Mouse (Mus musculus): ENCODE results near the gene Lrrc20. TPM values are rescaled to one million over a fixed set of nuclear protein-coding genes. Genes with fewer than 3 reads are reported as not detected.

Gene Lrrc20
- polyA plus RNA-seq, 1 experiment from 2014 or later, result 22.1 TPM

DNA sequence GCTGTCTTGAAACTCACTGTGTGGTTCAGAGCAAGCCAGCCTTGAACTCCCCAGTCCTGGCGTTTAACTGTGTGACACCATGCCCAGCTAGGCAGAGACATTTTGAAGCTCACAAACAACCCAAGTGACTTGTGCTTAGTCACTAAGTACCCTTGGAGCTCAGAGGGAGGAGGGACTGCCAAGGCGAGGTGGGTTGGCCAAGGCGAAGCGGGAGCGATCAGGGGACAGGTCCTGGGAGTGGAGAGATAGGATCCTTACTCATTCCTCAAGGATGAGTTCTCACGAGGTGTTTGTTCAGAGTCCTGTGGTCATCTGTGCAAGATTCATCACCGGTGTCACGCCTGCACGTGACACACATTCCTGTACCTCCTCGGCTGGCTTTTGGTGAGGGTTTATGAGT lies 3.9 kb downstream of the Lrrc20 start:
- H3K27ac ChIP-seq (replicated peaks), result no peak overlapping the region
- peaks cover 22% of the 10 kb centered on the region for H3K4me1 ChIP-seq
- ATAC-seq (replicated peaks), result no peak
- no peak overlapping the region for H3K4me3 ChIP-seq
- no peak overlapping the region for H3K9ac ChIP-seq (replicated peaks)
- no peaks in the 10 kb centered on the region for H3K9me3 ChIP-seq
- H3K27me3 ChIP-seq, result no peaks in the 10 kb centered on the region
- no peak overlapping the region for H3K4me2 ChIP-seq (replicated peaks)
- 91% methylated on average over 10 of the region's 10 CpGs for WGBS
- no peaks in the 10 kb centered on the region for H3K36me3 ChIP-seq

DNA sequence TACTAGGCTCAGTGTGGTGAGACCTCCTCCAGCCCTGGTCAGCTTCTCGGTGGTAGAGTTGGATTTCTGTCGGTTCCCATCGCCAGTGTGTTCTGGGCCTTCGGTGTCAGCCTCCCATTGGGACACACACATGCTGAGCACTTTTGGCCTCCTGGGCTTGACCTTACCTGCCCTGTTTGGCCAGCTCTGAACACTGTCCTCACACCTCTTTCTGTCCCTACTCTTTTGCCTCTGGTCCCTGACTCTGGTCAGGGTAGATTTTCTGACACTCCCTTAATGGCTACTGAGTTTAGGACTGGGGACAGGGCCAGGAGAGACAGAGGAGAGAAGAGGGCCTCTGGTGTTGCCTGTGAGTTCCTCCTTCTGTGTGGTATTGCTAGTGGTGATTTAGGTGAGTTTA lies 4.3 kb downstream of the Lrrc20 start:
- H3K9me3 ChIP-seq, result no peaks in the 10 kb centered on the region
- H3K4me3 ChIP-seq, result no peak overlapping the region
- no peaks in the 10 kb centered on the region for H3K36me3 ChIP-seq
- H3K4me2 ChIP-seq (replicated peaks), result no peak overlapping the region
- 88% methylated on average over 4 of the region's 4 CpGs for WGBS
- no peaks in the 10 kb centered on the region for H3K27me3 ChIP-seq
- H3K4me1 ChIP-seq, result peaks cover 17% of the 10 kb centered on the region
- H3K9ac ChIP-seq (replicated peaks), result no peak overlapping the region
- H3K27ac ChIP-seq (replicated peaks), result no peak overlapping the region
- ATAC-seq (replicated peaks), result no peak

DNA sequence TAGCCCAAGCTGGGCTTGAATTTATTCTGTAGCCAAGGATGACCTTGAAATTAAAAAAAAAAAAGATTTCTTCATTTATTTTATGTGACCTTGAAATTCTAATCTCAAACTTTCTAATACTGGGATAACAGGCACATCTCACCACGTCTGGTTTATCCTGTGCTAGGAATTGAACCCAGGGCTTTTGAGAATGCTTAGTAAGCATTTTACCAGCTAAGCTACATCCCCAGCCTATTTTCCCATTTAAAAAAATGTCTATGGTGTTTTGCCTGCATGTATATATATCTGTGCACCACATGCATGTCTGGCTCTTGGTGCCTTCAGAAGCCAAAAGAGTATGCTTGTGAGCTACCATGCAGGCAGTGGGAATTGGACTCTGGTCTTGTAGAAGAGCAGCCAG lies 4.9 kb downstream of the Lrrc20 start:
- H3K4me1 ChIP-seq, result peaks cover 16% of the 10 kb centered on the region
- 74% methylated on average over 1 of the region's 1 CpGs for WGBS
- no peaks in the 10 kb centered on the region for H3K9me3 ChIP-seq
- no peak overlapping the region for H3K27ac ChIP-seq (replicated peaks)
- H3K27me3 ChIP-seq, result no peaks in the 10 kb centered on the region
- H3K36me3 ChIP-seq, result no peaks in the 10 kb centered on the region
- no peak overlapping the region for H3K9ac ChIP-seq (replicated peaks)
- ATAC-seq (replicated peaks), result no peak
- H3K4me3 ChIP-seq, result no peak overlapping the region
- no peak overlapping the region for H3K4me2 ChIP-seq (replicated peaks)

DNA sequence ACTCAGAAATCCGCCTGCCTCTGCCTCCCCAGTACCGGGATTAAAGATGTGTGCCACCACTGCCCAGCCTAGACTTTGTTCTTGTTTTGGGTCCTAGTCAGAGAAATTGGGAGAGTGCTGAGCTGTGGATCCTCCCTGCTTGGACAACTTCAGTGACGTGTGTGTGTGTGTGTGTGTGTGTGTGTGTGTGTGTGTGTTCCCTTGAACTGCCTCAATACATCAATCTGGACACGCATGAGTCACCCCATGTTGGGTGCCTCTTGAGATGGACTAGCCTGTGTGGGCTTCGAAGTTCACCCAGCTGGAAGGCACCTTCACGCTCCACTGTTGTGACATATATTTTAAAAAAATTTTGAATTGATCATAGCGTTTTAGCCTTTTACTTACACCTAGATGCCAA lies 7.2 kb downstream of the Lrrc20 start:
- 85% methylated on average over 7 of the region's 7 CpGs for WGBS
- H3K27me3 ChIP-seq, result no peaks in the 10 kb centered on the region

DNA sequence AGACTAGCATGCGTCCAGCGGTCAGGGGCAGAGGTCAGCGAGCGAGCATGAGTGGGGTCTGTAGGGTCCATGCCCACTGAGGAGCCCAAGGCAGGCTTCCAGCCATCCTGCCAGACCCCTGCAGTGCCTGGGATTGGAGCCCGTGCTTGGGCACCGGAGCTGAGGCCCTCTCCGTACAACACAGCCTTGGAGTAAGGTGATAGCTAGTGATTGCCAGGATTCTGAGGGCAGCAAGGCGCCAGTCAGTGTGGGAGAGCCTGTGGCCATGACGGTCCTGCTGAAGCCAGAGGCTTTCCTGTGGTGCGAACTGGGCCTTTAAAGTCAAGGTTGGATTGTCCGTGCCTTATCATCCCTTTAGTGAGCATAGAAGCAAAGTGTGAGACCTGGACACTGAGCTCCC lies 9.2 kb downstream of the Lrrc20 start:
- H3K9ac ChIP-seq (replicated peaks), result no peak overlapping the region
- H3K9me3 ChIP-seq, result no peaks in the 10 kb centered on the region
- H3K27me3 ChIP-seq, result no peaks in the 10 kb centered on the region
- WGBS, result 87% methylated on average over 11 of the region's 11 CpGs
- no peaks in the 10 kb centered on the region for H3K4me1 ChIP-seq
- no peak for ATAC-seq (replicated peaks)
- no peak overlapping the region for H3K27ac ChIP-seq (replicated peaks)
- H3K36me3 ChIP-seq, result no peaks in the 10 kb centered on the region
- H3K4me2 ChIP-seq (replicated peaks), result no peak overlapping the region
- H3K4me3 ChIP-seq, result no peak overlapping the region

More for the DNA sequence above, 7.2 kb downstream of the Lrrc20 start:
- H3K4me1 ChIP-seq, result no peaks in the 10 kb centered on the region
- H3K9me3 ChIP-seq, result no peaks in the 10 kb centered on the region
- ATAC-seq (replicated peaks), result no peak
- no peak overlapping the region for H3K4me2 ChIP-seq (replicated peaks)
- H3K36me3 ChIP-seq, result no peaks in the 10 kb centered on the region
- no peak overlapping the region for H3K9ac ChIP-seq (replicated peaks)
- H3K27ac ChIP-seq (replicated peaks), result no peak overlapping the region
- no peak overlapping the region for H3K4me3 ChIP-seq

DNA sequence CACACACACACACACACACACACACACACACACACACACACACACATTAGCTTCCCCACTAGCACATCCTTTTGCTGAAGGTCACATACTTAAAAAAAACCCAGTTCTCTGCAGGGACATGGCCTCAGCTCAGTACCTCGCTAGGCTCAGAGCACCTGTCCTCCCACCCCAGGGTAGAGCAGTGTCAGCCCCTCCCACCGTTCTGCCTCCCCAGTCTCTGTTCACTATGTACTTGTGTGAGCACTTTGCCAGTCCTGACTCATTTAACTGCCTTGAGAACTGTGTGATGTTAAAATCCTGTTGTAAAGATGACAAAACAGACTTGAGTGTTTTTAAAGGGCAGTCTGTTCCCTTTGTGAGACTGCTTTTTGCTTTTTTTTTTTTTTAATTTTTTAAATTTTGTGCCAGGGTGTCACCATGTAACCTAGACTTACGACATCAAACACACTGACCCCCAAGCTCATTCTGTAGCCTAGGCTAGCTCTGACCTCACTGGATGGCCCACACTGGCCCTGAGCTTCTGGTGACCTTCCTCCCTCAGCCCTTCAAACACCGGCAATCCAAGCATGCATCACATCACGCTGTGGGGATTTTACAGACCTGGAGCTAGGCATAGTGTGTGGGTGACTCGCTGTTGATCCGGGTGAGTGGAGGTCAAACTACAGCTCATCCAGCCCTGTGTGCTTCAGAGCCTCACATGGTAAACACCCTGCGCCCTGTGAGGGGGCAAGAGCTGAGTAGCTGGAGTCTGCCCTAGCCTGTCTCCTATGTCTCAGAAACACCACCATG lies 11.1 kb downstream of the Lrrc20 start:
- 87% methylated on average over 8 of the region's 8 CpGs for WGBS
- Histone ChIP-seq H3K4me2 (replicated peaks) (no peak overlapping the region), H3K4me1 (no peaks in the 10 kb centered on the region), H3K36me3 (no peaks in the 10 kb centered on the region), H3K27me3 (no peaks in the 10 kb centered on the region), H3K4me3 (no peak overlapping the region), H3K9ac (replicated peaks) (no peak overlapping the region), H3K9me3 (no peaks in the 10 kb centered on the region), H3K27ac (replicated peaks) (no peak overlapping the region)
- no peak for ATAC-seq (replicated peaks)

DNA sequence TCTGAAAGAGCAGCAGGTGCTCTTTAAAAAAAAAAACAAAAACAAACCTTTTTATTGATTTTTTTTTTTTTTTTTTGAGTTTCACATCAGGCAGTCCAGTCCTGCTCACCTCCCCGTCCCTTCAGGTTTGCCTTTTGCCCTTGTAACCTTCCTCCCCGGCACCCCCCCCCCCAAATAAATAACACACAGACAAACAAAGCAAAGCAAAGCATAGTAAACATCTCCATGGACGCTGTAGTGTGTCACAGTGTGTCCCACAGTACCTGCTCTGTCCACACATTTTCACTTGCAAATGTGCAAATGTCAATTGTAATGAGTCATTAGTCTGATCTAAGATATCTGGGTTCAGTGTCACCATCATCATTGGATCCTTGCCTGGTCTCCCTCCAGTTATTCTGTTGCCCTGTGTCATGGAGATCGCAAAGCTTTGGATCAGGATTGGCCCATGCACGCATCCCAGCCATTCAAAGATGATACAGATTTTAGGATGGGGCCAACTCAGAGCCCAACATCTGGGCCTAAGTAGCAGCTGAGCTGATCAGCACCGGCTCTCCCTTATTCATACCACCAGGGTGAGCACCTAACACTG lies 13.0 kb downstream of the Lrrc20 start:
- Histone ChIP-seq H3K36me3 (no peaks in the 10 kb centered on the region), H3K4me1 (no peaks in the 10 kb centered on the region), H3K27me3 (no peaks in the 10 kb centered on the region), H3K4me2 (replicated peaks) (no peak overlapping the region), H3K9ac (replicated peaks) (no peak overlapping the region), H3K4me3 (no peak overlapping the region), H3K9me3 (no peaks in the 10 kb centered on the region), H3K27ac (replicated peaks) (no peak overlapping the region)
- ATAC-seq (replicated peaks), result no peak
- 84% methylated on average over 6 of the region's 6 CpGs for WGBS

DNA sequence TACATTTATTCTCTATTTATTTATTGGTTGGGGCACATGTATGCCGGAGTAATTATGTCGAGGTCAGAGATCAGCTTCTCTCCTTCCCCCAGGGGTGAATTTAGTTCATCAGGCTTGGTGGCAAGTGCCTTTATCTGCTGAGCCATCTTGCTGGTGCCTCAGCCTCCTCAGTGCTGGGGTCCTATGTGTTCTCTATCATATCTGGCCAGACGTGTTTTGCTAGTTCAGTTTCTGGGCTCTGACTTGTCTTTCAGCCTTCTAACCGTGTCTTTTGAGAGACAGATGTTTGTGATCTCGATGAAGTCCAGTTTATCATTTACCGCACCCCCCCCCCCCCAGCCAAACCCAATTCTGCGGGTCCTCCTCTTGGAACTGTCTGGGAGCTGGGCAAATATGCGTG lies 16.0 kb downstream of the Lrrc20 start:
- H3K27me3 ChIP-seq, result no peaks in the 10 kb centered on the region
- H3K27ac ChIP-seq (replicated peaks), result no peak overlapping the region
- no peaks in the 10 kb centered on the region for H3K36me3 ChIP-seq
- no peak; the same call in 1 of the 2 replicates for ATAC-seq (replicated peaks)
- no peaks in the 10 kb centered on the region for H3K9me3 ChIP-seq
- no peak overlapping the region for H3K4me3 ChIP-seq
- no peak overlapping the region for H3K9ac ChIP-seq (replicated peaks)
- H3K4me2 ChIP-seq (replicated peaks), result no peak overlapping the region
- WGBS, result 56% methylated on average over 8 of the region's 8 CpGs
- peaks cover 13% of the 10 kb centered on the region for H3K4me1 ChIP-seq

DNA sequence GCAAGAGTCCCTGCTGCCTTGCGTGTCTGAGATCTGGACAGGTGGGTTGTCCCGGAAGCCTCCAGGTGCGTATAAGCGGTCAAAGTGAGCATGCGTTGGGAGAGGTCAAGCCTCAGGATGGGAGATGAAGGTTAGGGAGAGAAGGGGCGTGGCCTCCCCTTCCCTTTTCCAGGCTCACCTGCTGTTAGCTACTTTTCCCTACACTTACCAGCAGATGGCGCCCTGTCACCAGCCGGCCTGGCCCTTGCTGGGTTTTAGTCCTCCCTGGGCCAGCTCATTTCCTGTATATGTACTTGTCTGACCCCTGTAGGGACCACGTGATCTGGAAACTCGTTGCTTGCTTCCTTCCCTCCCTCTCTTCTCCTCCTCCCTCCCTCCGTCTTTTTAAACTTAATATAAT lies 16.4 kb downstream of the Lrrc20 start:
- 7% methylated on average over 11 of the region's 11 CpGs for WGBS
- H3K27ac ChIP-seq (replicated peaks), result no peak overlapping the region
- ATAC-seq (replicated peaks), result peak; percentile 39

DNA sequence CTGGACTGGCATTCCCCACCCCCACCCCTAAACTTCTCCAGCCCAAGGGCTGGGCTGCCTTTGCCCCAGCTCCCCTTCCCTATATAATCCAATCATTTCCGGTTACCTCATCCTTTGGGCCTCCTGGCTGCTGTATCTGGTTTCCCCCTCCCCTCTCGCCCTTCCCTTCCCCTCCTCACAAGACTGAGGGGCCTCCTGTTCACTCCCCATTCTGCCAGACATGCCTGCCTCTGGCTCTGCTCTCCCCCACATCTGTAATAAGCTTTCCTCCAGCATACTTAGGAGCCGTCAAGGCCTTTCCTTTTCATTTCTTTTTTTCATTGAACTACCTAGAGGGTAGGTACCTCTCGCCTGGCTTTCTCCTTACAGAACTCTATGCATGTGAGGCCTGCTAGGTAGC lies 19.9 kb downstream of the Lrrc20 start:
- no peaks in the 10 kb centered on the region for H3K36me3 ChIP-seq
- no peak overlapping the region for H3K27ac ChIP-seq (replicated peaks)
- H3K4me1 ChIP-seq, result peaks cover 13% of the 10 kb centered on the region
- H3K4me2 ChIP-seq (replicated peaks), result no peak overlapping the region
- 38% methylated on average over 4 of the region's 4 CpGs for WGBS
- no peak overlapping the region for H3K9ac ChIP-seq (replicated peaks)
- H3K9me3 ChIP-seq, result no peaks in the 10 kb centered on the region
- ATAC-seq (replicated peaks), result no peak
- no peaks in the 10 kb centered on the region for H3K27me3 ChIP-seq
- H3K4me3 ChIP-seq, result no peak overlapping the region

More for the DNA sequence above, 16.4 kb downstream of the Lrrc20 start:
- no peak overlapping the region for H3K4me2 ChIP-seq (replicated peaks)
- no peaks in the 10 kb centered on the region for H3K9me3 ChIP-seq
- no peaks in the 10 kb centered on the region for H3K27me3 ChIP-seq
- no peaks in the 10 kb centered on the region for H3K36me3 ChIP-seq
- H3K4me3 ChIP-seq, result no peak overlapping the region
- H3K9ac ChIP-seq (replicated peaks), result no peak overlapping the region
- peaks cover 13% of the 10 kb centered on the region for H3K4me1 ChIP-seq

DNA sequence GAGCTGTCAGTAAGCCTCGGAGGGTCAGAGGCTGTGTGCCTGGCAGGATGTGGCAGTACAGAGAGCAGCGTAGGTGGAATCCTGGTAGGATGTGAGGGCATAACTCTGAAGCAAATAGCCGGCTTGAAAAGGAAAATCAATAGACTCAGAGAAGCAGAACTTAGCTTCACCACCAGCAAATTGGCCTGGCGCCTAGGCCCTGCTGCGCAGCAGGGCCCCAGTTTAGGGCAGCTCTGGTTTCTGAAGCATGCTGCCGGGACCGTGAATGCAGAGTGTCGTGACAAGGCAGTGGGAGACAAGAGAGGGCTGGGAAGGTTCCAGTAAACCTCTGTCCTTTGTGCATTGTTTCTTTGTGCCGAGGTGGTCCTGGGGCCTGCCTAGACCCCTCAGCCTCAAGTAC lies 20.6 kb downstream of the Lrrc20 start:
- Histone ChIP-seq H3K4me2 (replicated peaks) (no peak overlapping the region), H3K36me3 (no peaks in the 10 kb centered on the region), H3K27me3 (no peaks in the 10 kb centered on the region), H3K9ac (replicated peaks) (no peak overlapping the region), H3K9me3 (no peaks in the 10 kb centered on the region), H3K4me3 (no peak overlapping the region), H3K4me1 (peaks cover 13% of the 10 kb centered on the region), H3K27ac (replicated peaks) (no peak overlapping the region)
- WGBS, result 27% methylated on average over 9 of the region's 9 CpGs
- no peak for ATAC-seq (replicated peaks)

DNA sequence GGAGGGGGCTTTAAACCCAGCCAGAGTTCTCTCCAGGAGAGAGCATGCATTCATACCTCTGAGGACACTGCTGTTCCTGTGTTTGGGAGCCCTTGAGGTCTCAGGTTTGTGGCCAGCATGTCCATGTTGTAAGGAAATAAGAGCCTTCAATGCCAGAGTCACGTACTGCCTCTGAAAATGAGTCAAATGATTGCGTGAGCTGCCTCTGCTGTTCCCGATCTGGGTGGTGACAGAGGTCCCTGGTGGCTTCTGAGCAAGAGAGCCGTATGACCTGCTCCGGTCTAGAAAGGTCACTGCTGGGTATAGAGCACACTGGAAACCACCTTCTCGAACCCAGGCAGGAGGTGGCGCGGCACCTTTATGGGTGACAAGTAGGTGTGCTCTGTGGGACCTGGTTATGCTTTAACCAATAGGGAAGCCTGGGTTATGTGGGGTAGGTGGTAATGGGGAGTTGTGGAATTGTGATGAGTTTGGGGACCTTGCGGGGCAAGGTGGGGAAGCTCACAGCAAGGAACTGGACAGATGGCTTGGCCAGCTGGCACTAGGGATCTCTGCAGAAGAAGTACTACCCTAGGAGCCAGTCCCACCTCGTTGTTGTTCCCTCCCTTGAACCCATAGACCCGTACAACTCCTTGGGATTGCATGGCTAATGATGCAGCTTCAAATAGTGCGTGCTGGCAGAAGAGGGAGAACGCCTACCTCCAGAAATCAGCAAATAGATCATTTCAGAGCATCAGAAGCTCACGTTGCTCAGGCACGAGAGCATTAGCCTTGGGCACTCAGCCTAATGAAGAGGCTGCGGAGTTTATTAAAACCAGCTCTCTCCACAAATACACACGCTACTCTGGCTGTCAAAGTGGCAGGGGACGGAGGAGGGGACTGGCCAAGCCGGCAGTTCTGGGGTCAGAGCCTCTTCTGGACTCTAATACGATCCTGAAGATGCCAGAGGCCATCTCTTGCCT lies 24.2 kb downstream of the Lrrc20 start:
- Histone ChIP-seq H3K4me2 (replicated peaks) (no peak overlapping the region), H3K27me3 (no peaks in the 10 kb centered on the region), H3K36me3 (no peaks in the 10 kb centered on the region), H3K9me3 (no peaks in the 10 kb centered on the region), H3K27ac (replicated peaks) (no peak overlapping the region), H3K4me3 (no peak overlapping the region), H3K4me1 (peaks cover 13% of the 10 kb centered on the region), H3K9ac (replicated peaks) (no peak overlapping the region)
- ATAC-seq (replicated peaks), result no peak
- 85% methylated on average over 20 of the region's 20 CpGs for WGBS
